Mouse (Mus musculus): ENCODE data around the gene Taok2. TPM values are rescaled to one million over a fixed set of nuclear protein-coding genes. Genes with fewer than 3 reads are reported as not detected.
A peak's percentile ranks its signal among the peaks of the same experiment; 100 is the strongest.

The Taok2 gene
- total RNA-seq, 4 experiments from 2014 or later: 68.1 to 117 (median 94.5) TPM

- DNase-seq: no peak
Observed at GRCm38 (mm10) chr7:126869780-126870519, 14.6 kb downstream of the Taok2 start.

- no peak for DNase-seq
Observed at GRCm38 (mm10) chr7:126868003-126868402, 16.5 kb downstream of the Taok2 start.

GRCm38 (mm10) chr7:126867534-126867933 is 17.0 kb downstream of the Taok2 start:
- no peak for DNase-seq

- no peak for DNase-seq
Observed at GRCm38 (mm10) chr7:126863791-126864190, 20.7 kb downstream of the Taok2 start.

GRCm38 (mm10) chr7:126862147-126862784 is 22.2 kb downstream of the Taok2 start, which contains the start of gene Ino80e:
TSS of gene Ino80e (minus strand) at chr7:126862377.
- DNase-seq: peak; percentile 93

- peak; percentile 95 for DNase-seq
Observed at GRCm38 (mm10) chr7:126861429-126862130, 22.9 kb downstream of the Taok2 start, which contains the start of gene Hirip3. TSS of gene Hirip3 (plus strand) at chr7:126861972.

GRCm38 (mm10) chr7:126860987-126861386 is 23.5 kb downstream of the Taok2 start:
- no peak for DNase-seq

GRCm38 (mm10) chr7:126856741-126857420 is 27.6 kb downstream of the Taok2 start:
- no peak for DNase-seq

- no peak for DNase-seq
Observed at GRCm38 (mm10) chr7:126855641-126856040, 28.9 kb downstream of the Taok2 start.

GRCm38 (mm10) chr7:126853454-126853853 is 31.0 kb downstream of the Taok2 start:
- DNase-seq: no peak

- DNase-seq: no peak
Observed at GRCm38 (mm10) chr7:126851192-126851591, 33.3 kb downstream of the Taok2 start.

- no peak for DNase-seq
Observed at GRCm38 (mm10) chr7:126850161-126850560, 34.3 kb downstream of the Taok2 start.

- DNase-seq: no peak
Observed at GRCm38 (mm10) chr7:126848794-126849193, 35.7 kb downstream of the Taok2 start.

- no peak for DNase-seq
Observed at GRCm38 (mm10) chr7:126847421-126848398, 36.8 kb downstream of the Taok2 start.

- no peak for DNase-seq
Observed at GRCm38 (mm10) chr7:126847116-126847420, 37.4 kb downstream of the Taok2 start, which contains the start of gene Doc2a. TSS of gene Doc2a (plus strand) at chr7:126847416.

GRCm38 (mm10) chr7:126845516-126845915 is 39.0 kb downstream of the Taok2 start:
- DNase-seq: no peak

GRCm38 (mm10) chr7:126843276-126843675 is 41.2 kb downstream of the Taok2 start:
- DNase-seq: no peak

GRCm38 (mm10) chr7:126833294-126833693 is 51.2 kb downstream of the Taok2 start:
- no peak for DNase-seq

GRCm38 (mm10) chr7:126832036-126832598 is 52.4 kb downstream of the Taok2 start:
- peak; percentile 64 for DNase-seq

- DNase-seq: no peak
Observed at GRCm38 (mm10) chr7:126831539-126831938, 53.0 kb downstream of the Taok2 start, which contains the start of gene 4930451I11Rik. TSS of gene 4930451I11Rik (minus strand) at chr7:126831639.

GRCm38 (mm10) chr7:126825952-126826351 is 58.6 kb downstream of the Taok2 start:
- no peak for DNase-seq

Data from adrenal gland, adult 8-10 months (tissue).